Mouse (Mus musculus) testis, adult 2 months (tissue): ENCODE results near the gene Basp1. TPM values are rescaled to one million over a fixed set of nuclear protein-coding genes. Genes with fewer than 3 reads are reported as not detected.

Source experiments
- H3K27ac ChIP-seq: fragments of 200-500 bp; 2 replicates; pipeline ENCODE4 v1.5.1; 2012; ENCODE audit warnings: low read depth, low read length; ENCODE audit not compliant: control insufficient read depth, insufficient read depth
- H3K27me3 ChIP-seq: fragments of 200-500 bp; 2 replicates; pipeline ENCODE4 v1.6.1; 2012; ENCODE audit warnings: mild to moderate bottlenecking, low read length, moderate library complexity; ENCODE audit not compliant: control insufficient read depth, insufficient read depth
- H3K36me3 ChIP-seq: fragments of 200-500 bp; 2 replicates; pipeline ENCODE4 v1.6.1; 2012; ENCODE audit warnings: mild to moderate bottlenecking, low read length; ENCODE audit not compliant: control insufficient read depth, insufficient read depth
- H3K4me1 ChIP-seq: fragments of 200-500 bp; 2 replicates; pipeline ENCODE4 v1.6.1; 2012; ENCODE audit warnings: low read length; ENCODE audit not compliant: control insufficient read depth, insufficient read depth
- H3K4me3 ChIP-seq: fragments of 200-500 bp; 2 replicates; pipeline ENCODE4 v1.5.1; 2012; ENCODE audit warnings: low read depth, mild to moderate bottlenecking, low read length, moderate library complexity, mixed read lengths; ENCODE audit not compliant: control insufficient read depth
- CTCF ChIP-seq: fragments of 200-500 bp; IDR thresholded peaks from 2 replicates; pipeline ENCODE4 v1.5.1; 2012; ENCODE audit warnings: low read depth, mild to moderate bottlenecking, inconsistent platforms, low read length, moderate library complexity; ENCODE audit not compliant: control insufficient read depth, insufficient read depth, insufficient replicate concordance
- POLR2A ChIP-seq: fragments of 200-500 bp; IDR thresholded peaks from 2 replicates; pipeline ENCODE4 v1.6.1; 2012; ENCODE audit warnings: low read depth, mild to moderate bottlenecking, inconsistent platforms, low read length, moderate library complexity; ENCODE audit not compliant: control insufficient read depth
- polyA plus RNA-seq: library from polyadenylated mRNA; depleted of rRNA; stranded (reverse); fragments of >200 nt; gene quantifications from 2 replicates; pipeline ENCODE4 v1.2.3, GENCODE M21; 2012

The Basp1 gene
- polyA plus RNA-seq, 1 experiment, result 11.8 TPM

DNA sequence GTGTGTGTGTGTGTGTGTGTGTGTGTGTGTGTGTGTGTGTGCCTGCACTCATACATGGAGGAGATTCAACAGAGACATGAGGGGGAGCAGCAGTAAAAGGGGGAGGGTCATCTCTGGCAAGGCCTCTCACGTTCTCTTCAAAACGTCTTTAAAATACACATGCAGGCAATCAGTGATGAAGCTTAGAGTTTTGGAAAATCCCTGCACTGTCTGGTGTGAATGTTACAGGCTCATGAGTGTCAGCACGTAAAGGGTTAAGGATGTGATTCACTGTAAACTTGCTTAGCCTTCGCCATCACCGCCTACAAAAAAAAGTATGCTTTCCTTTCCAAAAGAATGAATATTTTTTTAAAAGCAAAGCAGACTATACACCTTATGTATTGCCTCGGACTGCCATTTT, 2.8 kb upstream of the Basp1 start:
- no peak overlapping the region for H3K27ac ChIP-seq
- peaks cover 25% of the 10 kb centered on the region for H3K4me1 ChIP-seq
- H3K27me3 ChIP-seq, result peaks cover 4% of the 10 kb centered on the region
- no peak overlapping the region for H3K4me3 ChIP-seq
- TF ChIP-seq CTCF, result no peak
- TF ChIP-seq POLR2A, result no peak
- H3K36me3 ChIP-seq, result no peaks in the 10 kb centered on the region

DNA sequence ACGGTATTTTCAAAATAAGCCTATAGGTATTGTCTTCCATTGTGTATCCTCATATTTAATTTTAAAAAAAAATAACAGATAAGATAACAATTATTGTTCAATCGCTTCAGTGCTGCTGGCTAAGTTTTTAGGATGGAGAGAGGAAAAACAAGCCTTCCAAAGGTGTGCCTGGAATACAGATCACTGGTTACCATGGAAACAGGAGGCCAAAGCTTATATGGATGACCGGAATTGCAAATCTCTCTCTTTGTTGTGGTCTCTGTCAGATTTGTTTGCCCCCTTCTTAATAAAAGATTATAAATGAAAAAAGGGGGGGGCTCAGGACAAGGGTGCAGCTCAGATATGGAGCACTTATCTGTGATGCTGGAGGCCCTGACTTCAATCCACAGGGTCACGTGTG, 2.4 kb upstream of the Basp1 start:
- H3K4me3 ChIP-seq, result no peak overlapping the region
- no peak for TF ChIP-seq CTCF
- peaks cover 4% of the 10 kb centered on the region for H3K27me3 ChIP-seq
- no peak overlapping the region for H3K27ac ChIP-seq
- H3K36me3 ChIP-seq, result no peaks in the 10 kb centered on the region
- H3K4me1 ChIP-seq, result peaks cover 26% of the 10 kb centered on the region

DNA sequence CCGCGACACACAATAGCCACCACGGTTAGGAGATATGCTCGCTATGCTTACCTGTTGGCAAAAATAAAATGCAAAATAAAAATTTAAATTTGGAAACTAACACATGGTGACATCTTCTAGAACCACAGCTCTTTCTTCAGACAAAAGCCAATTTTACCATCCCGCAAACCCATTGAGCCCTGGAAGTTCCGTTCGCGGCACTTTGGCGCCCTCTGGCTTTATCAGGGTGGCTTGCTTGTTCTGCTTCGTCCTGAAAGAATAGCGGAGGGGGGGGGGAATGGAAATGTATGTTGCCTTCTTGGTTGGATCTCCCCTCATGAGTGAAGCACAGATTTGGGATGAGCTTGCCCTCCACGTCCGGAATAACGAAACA, 1.2 kb upstream of the Basp1 start:
- H3K36me3 ChIP-seq, result no peaks in the 10 kb centered on the region
- peaks cover 4% of the 10 kb centered on the region for H3K27me3 ChIP-seq
- H3K4me3 ChIP-seq, result peak overlapping the region; percentile 59
- peak; percentile 60; the same call in 1 of the 2 replicates for TF ChIP-seq CTCF
- TF ChIP-seq POLR2A, result no peak
- no peak overlapping the region for H3K27ac ChIP-seq
- peaks cover 26% of the 10 kb centered on the region for H3K4me1 ChIP-seq

DNA sequence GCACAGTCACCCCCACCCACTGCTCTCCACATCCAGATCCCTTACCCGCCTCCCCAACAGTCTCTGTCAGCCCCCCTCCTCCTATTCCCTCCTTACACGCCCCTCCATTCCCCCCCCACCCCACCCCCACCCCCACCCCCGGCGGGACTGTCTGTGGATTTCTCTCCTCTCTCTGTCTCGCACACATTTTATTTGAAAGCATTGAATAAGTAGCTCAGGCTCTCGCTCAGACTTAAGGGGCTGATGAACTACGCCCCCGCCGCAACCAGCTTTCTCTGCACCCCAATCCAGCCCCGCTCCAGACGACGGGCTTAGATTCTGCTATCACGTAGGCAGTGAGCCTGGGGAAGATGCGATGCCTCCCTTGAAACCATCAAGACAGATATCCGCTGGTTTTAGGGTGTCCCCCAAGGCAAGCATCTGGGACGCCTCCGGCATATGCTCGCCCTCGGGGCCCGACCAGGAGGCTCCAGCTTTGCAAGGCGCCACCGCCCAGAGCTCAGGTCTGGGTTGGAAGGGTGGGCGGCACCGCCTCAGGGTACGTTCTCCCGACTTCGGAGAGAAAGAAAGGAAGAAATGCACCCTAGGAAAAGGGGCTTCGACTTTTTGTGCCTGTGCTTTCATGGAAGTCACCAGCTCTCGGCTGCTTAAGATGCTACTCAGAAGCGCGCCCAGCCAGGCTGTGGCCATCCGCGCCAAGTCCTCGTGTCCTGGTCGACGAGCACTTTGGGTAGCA, 615 bp upstream of the Basp1 start:
- H3K4me1 ChIP-seq, result peaks cover 26% of the 10 kb centered on the region
- peak overlapping the region; percentile 49 for H3K27ac ChIP-seq
- peak overlapping the region; percentile 59 for H3K4me3 ChIP-seq
- TF ChIP-seq CTCF (no peak), POLR2A (no peak; the same call in 1 of the 2 replicates)
- H3K36me3 ChIP-seq, result no peaks in the 10 kb centered on the region
- H3K27me3 ChIP-seq, result peaks cover 4% of the 10 kb centered on the region

DNA sequence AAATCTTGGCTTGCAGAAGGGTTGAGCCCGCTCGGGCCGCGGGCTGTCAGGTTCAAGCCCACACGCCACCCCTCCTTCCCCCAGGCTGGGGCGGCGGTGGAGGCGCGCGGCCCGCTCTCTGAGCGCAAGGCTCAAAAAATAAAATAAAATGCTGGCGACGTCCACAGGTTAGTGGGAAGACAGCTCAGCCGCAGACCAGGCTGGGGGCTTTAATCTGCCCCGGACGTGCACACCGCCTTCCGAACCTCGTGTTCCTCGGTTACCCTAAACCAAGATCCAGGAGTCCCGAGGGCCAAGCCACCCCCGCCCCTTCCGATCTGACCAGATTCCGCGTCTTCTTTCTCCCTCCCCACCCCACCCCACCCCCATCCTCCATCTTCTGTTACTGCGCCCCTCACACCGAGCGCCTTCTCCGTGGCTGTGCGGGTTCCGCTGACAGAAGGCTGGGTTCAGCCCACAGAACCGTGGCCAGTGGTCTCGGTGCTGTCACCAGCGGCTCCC, 753 bp downstream of the Basp1 start:
- Histone ChIP-seq H3K36me3 (no peaks in the 10 kb centered on the region), H3K27ac (peak overlapping the region; percentile 64; the same call in 1 of the 2 replicates), H3K27me3 (peaks cover 4% of the 10 kb centered on the region), H3K4me1 (peaks cover 23% of the 10 kb centered on the region), H3K4me3 (peak overlapping the region; percentile 88)
- no peak for TF ChIP-seq CTCF
- TF ChIP-seq POLR2A, result no peak

DNA sequence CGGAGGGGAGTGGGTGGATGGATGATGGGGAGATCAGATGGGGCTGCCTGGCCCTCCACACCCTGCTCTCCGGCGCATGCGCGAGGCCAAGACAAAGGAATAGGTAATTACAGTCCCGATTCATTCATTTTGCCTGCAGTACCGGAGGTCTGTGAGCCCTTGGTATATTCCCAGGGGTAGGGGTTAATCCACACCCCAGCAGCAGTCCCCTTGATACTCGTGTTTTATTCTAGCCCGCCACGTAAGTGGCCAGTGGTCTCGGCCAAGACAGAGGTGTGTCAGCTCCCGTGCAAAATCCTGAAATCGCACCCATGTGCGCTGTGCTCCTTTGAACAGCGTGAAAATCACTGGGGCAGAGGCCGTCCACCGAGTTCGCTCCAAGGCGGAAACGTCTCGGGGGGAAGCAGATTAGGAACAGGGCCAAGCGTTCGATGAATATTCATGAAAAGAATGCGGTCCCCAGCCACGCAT, 1.4 kb downstream of the Basp1 start:
- Histone ChIP-seq H3K27ac (peak overlapping the region; percentile 64; the same call in 1 of the 2 replicates), H3K4me3 (peak overlapping the region; percentile 88), H3K27me3 (peaks cover 4% of the 10 kb centered on the region), H3K4me1 (peaks cover 21% of the 10 kb centered on the region), H3K36me3 (no peaks in the 10 kb centered on the region)
- no peak for TF ChIP-seq CTCF
- no peak for TF ChIP-seq POLR2A

DNA sequence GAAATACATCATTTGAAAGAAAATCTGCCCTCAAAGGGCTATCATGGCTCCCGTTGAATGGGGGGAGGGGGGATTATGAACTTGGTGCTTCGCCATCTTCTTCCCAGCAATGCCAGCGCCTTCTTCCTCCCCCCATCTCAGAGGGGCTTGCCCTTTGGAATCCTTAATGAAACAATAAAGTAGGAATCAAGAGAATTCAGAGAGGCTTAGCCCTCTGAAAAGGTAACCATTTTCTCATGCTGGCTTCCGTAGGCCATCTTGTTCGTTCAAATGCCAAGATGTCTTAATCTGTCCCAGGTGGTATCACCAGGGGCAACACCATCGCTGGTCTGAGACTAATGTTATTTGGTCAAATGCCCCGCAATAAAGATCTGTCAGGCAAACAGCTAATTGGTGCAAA, 2.1 kb downstream of the Basp1 start:
- H3K27ac ChIP-seq, result no peak overlapping the region

More for the DNA sequence above, 2.1 kb downstream of the Basp1 start:
- Histone ChIP-seq H3K36me3 (no peaks in the 10 kb centered on the region), H3K27me3 (peaks cover 4% of the 10 kb centered on the region), H3K4me3 (no peak overlapping the region), H3K4me1 (peaks cover 21% of the 10 kb centered on the region)
- no peak for TF ChIP-seq CTCF
- no peak for TF ChIP-seq POLR2A
